Mouse (Mus musculus) megakaryocyte, embryonic 14.5 days (primary cell): ENCODE data around the gene Etfrf1. TPM values are rescaled to one million over a fixed set of nuclear protein-coding genes. Genes with fewer than 3 reads are reported as not detected.

Experiments used
- H3K27me3 ChIP-seq: replicated peaks from 2 replicates; pipeline ENCODE3; 2012; ENCODE audit warnings: inconsistent platforms
- H3K36me3 ChIP-seq: replicated peaks from 2 replicates; pipeline ENCODE3; 2012; ENCODE audit warnings: low read length, inconsistent platforms, mixed read lengths
- H3K4me1 ChIP-seq: 2 replicates; pipeline ENCODE4 v1.6.1; 2012; ENCODE audit warnings: inconsistent platforms
- H3K4me3 ChIP-seq: replicated peaks from 2 replicates; pipeline ENCODE3; 2012; ENCODE audit warnings: moderate library complexity, mild to moderate bottlenecking, inconsistent platforms
- H3K9me3 ChIP-seq: 2 replicates; pipeline ENCODE4 v1.6.1; 2012; ENCODE audit warnings: inconsistent platforms
- FLI1 ChIP-seq: IDR thresholded peaks from 2 replicates; pipeline ENCODE4 v1.6.1; 2012; ENCODE audit warnings: low read length, inconsistent platforms, mixed read lengths
- GATA1 ChIP-seq: IDR thresholded peaks from 3 replicates; pipeline ENCODE4 v1.6.1; 2012; ENCODE audit warnings: mixed read lengths, low read length, inconsistent platforms, borderline replicate concordance
- polyA plus RNA-seq: library from polyadenylated mRNA; stranded (reverse); fragments of >175 nt; gene quantifications from 2 replicates; pipeline ENCODE4 v1.2.3, GENCODE M21; 2012; ENCODE audit warnings: low replicate concordance; ENCODE audit not compliant: insufficient read depth

Etfrf1 gene
- polyA plus RNA-seq, 1 experiment: not detected

- H3K27me3 ChIP-seq: no peaks in the 10 kb centered on the region
- TF ChIP-seq GATA1 (no peak), FLI1 (no peak)
Measured at GRCm38 (mm10) chr6:145249291-145250184, 38.6 kb downstream of the Etfrf1 start.

GRCm38 (mm10) chr6:145250185-145250791 lies 39.4 kb downstream of the Etfrf1 start, which contains the start of gene Kras:
Gene Kras (minus strand): TSS chr6:145250239.
- Histone ChIP-seq H3K4me3 (peak within 1 kb of the TSS; percentile 98), H3K27me3 (no peaks in the 10 kb centered on the region), H3K9me3 (no peaks in the 10 kb centered on the region), H3K36me3 (peaks cover 24% of the 10 kb centered on the region), H3K4me1 (peaks cover 67% of the 10 kb centered on the region)
- TF ChIP-seq GATA1 (no peak), FLI1 (no peak)

More at GRCm38 (mm10) chr6:145249291-145250184, 38.6 kb downstream of the Etfrf1 start:
- H3K9me3 ChIP-seq: no peaks in the 10 kb centered on the region
- peaks cover 31% of the 10 kb centered on the region for H3K36me3 ChIP-seq
- H3K4me3 ChIP-seq: peak overlapping the region; percentile 98
- H3K4me1 ChIP-seq: peaks cover 69% of the 10 kb centered on the region

- no peaks in the 10 kb centered on the region for H3K9me3 ChIP-seq
- H3K4me3 ChIP-seq: peak overlapping the region; percentile 98
- H3K4me1 ChIP-seq: peaks cover 68% of the 10 kb centered on the region
- no peak for TF ChIP-seq FLI1
- TF ChIP-seq GATA1: no peak
- H3K27me3 ChIP-seq: no peaks in the 10 kb centered on the region
- H3K36me3 ChIP-seq: peaks cover 21% of the 10 kb centered on the region
Measured at GRCm38 (mm10) chr6:145250820-145251219, 39.9 kb downstream of the Etfrf1 start.

- Histone ChIP-seq H3K4me3 (no peak overlapping the region), H3K4me1 (peaks cover 82% of the 10 kb centered on the region), H3K36me3 (peaks cover 2% of the 10 kb centered on the region), H3K27me3 (no peaks in the 10 kb centered on the region), H3K9me3 (no peaks in the 10 kb centered on the region)
- TF ChIP-seq FLI1 (no peak), GATA1 (no peak)
Measured at GRCm38 (mm10) chr6:145255952-145256700, 45.2 kb downstream of the Etfrf1 start.

GRCm38 (mm10) chr6:145256701-145257073 lies 45.8 kb downstream of the Etfrf1 start:
- TF ChIP-seq GATA1 (no peak), FLI1 (no peak)
- Histone ChIP-seq H3K36me3 (peaks cover 2% of the 10 kb centered on the region), H3K9me3 (no peaks in the 10 kb centered on the region), H3K4me1 (peaks cover 82% of the 10 kb centered on the region), H3K4me3 (no peak overlapping the region), H3K27me3 (no peaks in the 10 kb centered on the region)

- TF ChIP-seq GATA1: no peak
- TF ChIP-seq FLI1: no peak
- Histone ChIP-seq H3K27me3 (no peaks in the 10 kb centered on the region), H3K4me1 (peaks cover 68% of the 10 kb centered on the region), H3K9me3 (peaks cover 4% of the 10 kb centered on the region; the same call in 1 of the 2 replicates), H3K36me3 (peaks cover 3% of the 10 kb centered on the region), H3K4me3 (no peak overlapping the region)
Measured at GRCm38 (mm10) chr6:145262314-145262713, 51.4 kb downstream of the Etfrf1 start.

Other genes starting within 250 kb of the Etfrf1 start
- gene Bcat1, start 134.9 kb upstream of the Etfrf1 start, polyA plus RNA-seq: 0.81 TPM in 1 of 2 replicates, not detected in the other
- gene Lrmp, start 95.5 kb upstream of the Etfrf1 start, polyA plus RNA-seq: 69.2 and 175 TPM in 2 replicates
- gene Casc1, start 129 bp upstream of the Etfrf1 start, polyA plus RNA-seq: 0.22 and 0.50 TPM in 2 replicates
- gene Kras, start 39.1 kb downstream of the Etfrf1 start, polyA plus RNA-seq: 27.2 and 54.3 TPM in 2 replicates